Mouse (Mus musculus) gonadal fat pad, adult 2 months (tissue): ENCODE results near the gene Tatdn3. TPM values are rescaled to one million over a fixed set of nuclear protein-coding genes. Genes with fewer than 3 reads are reported as not detected.

ENCODE experiments used
- DNase-seq: peaks from one replicate; pipeline ENCODE4 v3.0.0-alpha.2; 2012; ENCODE audit warnings: low read depth
- polyA plus RNA-seq: library from polyadenylated mRNA; depleted of rRNA; stranded (reverse); fragments of >200 nt; gene quantifications from 2 replicates; pipeline ENCODE4 v1.2.3, GENCODE M21; 2012; rRNA removed

Tatdn3 gene
- polyA plus RNA-seq: 8.8 and 12.6 TPM in 2 replicates

- no peak for DNase-seq
Observed at GRCm38 (mm10) chr1:191062781-191063485, at the start of gene Tatdn3, which contains the start of gene Nsl1. Gene Tatdn3, minus strand, starts transcription at chr1:191062932. Gene Nsl1, plus strand, starts transcription at chr1:191063012.

- no peak for DNase-seq
Observed at GRCm38 (mm10) chr1:191111146-191111545, 48.4 kb upstream of the Tatdn3 start.

- DNase-seq: no peak
Observed at GRCm38 (mm10) chr1:191109907-191110306, 47.2 kb upstream of the Tatdn3 start.

GRCm38 (mm10) chr1:191107306-191107705 lies 44.6 kb upstream of the Tatdn3 start:
- DNase-seq: no peak

GRCm38 (mm10) chr1:191105246-191105645 lies 42.5 kb upstream of the Tatdn3 start:
- DNase-seq: no peak

GRCm38 (mm10) chr1:191102730-191103370 lies 40.1 kb upstream of the Tatdn3 start:
- no peak for DNase-seq

GRCm38 (mm10) chr1:191099772-191100291 lies 37.1 kb upstream of the Tatdn3 start:
- no peak for DNase-seq

- DNase-seq: no peak
Observed at GRCm38 (mm10) chr1:191099114-191099513, 36.4 kb upstream of the Tatdn3 start.

- DNase-seq: no peak
Observed at GRCm38 (mm10) chr1:191097802-191098747, 35.3 kb upstream of the Tatdn3 start, which contains the start of gene Batf3. Gene Batf3, plus strand, starts transcription at chr1:191097847.

- no peak for DNase-seq
Observed at GRCm38 (mm10) chr1:191096871-191097681, 34.3 kb upstream of the Tatdn3 start.

- DNase-seq: no peak
Observed at GRCm38 (mm10) chr1:191095019-191095418, 32.3 kb upstream of the Tatdn3 start.

GRCm38 (mm10) chr1:191093578-191093977 lies 30.8 kb upstream of the Tatdn3 start:
- DNase-seq: no peak

- no peak for DNase-seq
Observed at GRCm38 (mm10) chr1:191092050-191092449, 29.3 kb upstream of the Tatdn3 start.

GRCm38 (mm10) chr1:191089355-191089754 lies 26.6 kb upstream of the Tatdn3 start:
- DNase-seq: no peak

GRCm38 (mm10) chr1:191087955-191088354 lies 25.2 kb upstream of the Tatdn3 start:
- no peak for DNase-seq

- DNase-seq: no peak
Observed at GRCm38 (mm10) chr1:191086960-191087359, 24.2 kb upstream of the Tatdn3 start.

- no peak for DNase-seq
Observed at GRCm38 (mm10) chr1:191086304-191086878, 23.7 kb upstream of the Tatdn3 start.

GRCm38 (mm10) chr1:191085597-191085996 lies 22.9 kb upstream of the Tatdn3 start:
- DNase-seq: no peak

- DNase-seq: no peak
Observed at GRCm38 (mm10) chr1:191084951-191085559, 22.3 kb upstream of the Tatdn3 start.

GRCm38 (mm10) chr1:191083230-191083629 lies 20.5 kb upstream of the Tatdn3 start:
- DNase-seq: no peak
